Mouse (Mus musculus) hindbrain, embryonic 16.5 days (tissue): ENCODE measurements around the gene Gm29609. TPM values are rescaled to one million over a fixed set of nuclear protein-coding genes. Genes with fewer than 3 reads are reported as not detected.
A peak's percentile ranks its signal among the peaks of the same experiment; 100 is the strongest.

Source experiments
- ATAC-seq: fragments of 200-750 bp; cut with Nextera tagmentation; 2 replicates; pipeline ENCODE4 v1.8.0; 2017; ENCODE audit warnings: moderate TSS enrichment, moderate library complexity
- H3K27ac ChIP-seq: fragments of 300-500 bp; sonication (generic); 2 replicates; pipeline ENCODE4 v1.5.1; 2014; ENCODE audit warnings: low read depth, mild to moderate bottlenecking, control low read depth, low read length, moderate library complexity
- H3K27me3 ChIP-seq: fragments of 300-500 bp; sonication (generic); replicated peaks from 2 replicates; pipeline ENCODE4 v1.6.1; 2014; ENCODE audit warnings: low read length; ENCODE audit not compliant: control insufficient read depth, insufficient read depth
- H3K36me3 ChIP-seq: fragments of 300-500 bp; sonication (generic); 2 replicates; pipeline ENCODE4 v1.6.1; 2014; ENCODE audit warnings: mild to moderate bottlenecking, low read length, moderate library complexity, mixed read lengths; ENCODE audit not compliant: control insufficient read depth, insufficient read depth
- H3K4me1 ChIP-seq: fragments of 300-500 bp; sonication (generic); 2 replicates; pipeline ENCODE4 v1.6.1; 2014; ENCODE audit warnings: low read depth, low read length; ENCODE audit not compliant: control insufficient read depth, insufficient read depth
- H3K4me2 ChIP-seq: fragments of 300-500 bp; sonication (generic); 2 replicates; pipeline ENCODE4 v1.6.1; 2014; ENCODE audit warnings: mild to moderate bottlenecking, low read length, control low read depth, moderate library complexity
- H3K4me3 ChIP-seq: fragments of 300-500 bp; sonication (generic); 2 replicates; pipeline ENCODE4 v1.5.1; 2014; ENCODE audit warnings: mild to moderate bottlenecking, low read length, control low read depth, moderate library complexity
- H3K9ac ChIP-seq: fragments of 300-500 bp; sonication (generic); 2 replicates; pipeline ENCODE4 v1.6.1; 2014; ENCODE audit warnings: low read depth, mild to moderate bottlenecking, control low read depth, low read length, moderate library complexity
- H3K9me3 ChIP-seq: fragments of 300-500 bp; sonication (generic); 2 replicates; pipeline ENCODE4 v1.6.1; 2014; ENCODE audit warnings: mild to moderate bottlenecking, low read length, moderate library complexity; ENCODE audit not compliant: control insufficient read depth
- whole genome bisulfite sequencing: fragments of 180-500 bp; shearing (Covaris S2); extraction: QIAGEN DNeasy Blood & Tissue Kit; methylation state at CpG from one replicate; pipeline ENCODE4 v1.1.7; 2014; 5-methylcytosine and 5-hydroxymethylcytosine counted together
- polyA plus RNA-seq: library from polyadenylated mRNA; unstranded; fragments of >200 nt; fragmentation: Nextera tagmentation; extraction: Ambion mirVana; gene quantifications from 2 replicates; pipeline ENCODE4 v1.2.1, GENCODE M21; 2015

The Gm29609 gene
- polyA plus RNA-seq, 1 experiment from 2014 or later: 2.1 TPM

DNA sequence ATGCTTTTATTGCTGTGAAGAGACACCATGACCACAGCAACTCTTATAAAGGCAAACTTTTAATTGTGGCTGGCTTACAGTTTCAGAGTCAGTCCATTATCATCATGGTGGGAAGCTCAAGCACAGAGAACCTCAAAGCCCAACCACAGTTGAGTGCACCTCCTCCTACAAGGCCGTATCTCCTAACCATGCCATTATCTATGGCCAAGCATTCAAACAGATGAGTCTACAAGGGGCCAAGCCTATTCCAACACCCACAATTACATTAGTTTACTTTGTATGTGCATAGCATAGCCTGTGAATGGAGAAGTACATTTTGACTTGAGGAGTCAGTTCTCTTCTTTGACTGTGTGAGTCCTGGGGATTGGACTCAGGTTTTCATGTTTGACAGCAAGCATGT is 14.8 kb downstream of the Gm29609 start:
- Histone ChIP-seq H3K4me2 (no peak overlapping the region), H3K4me1 (no peaks in the 10 kb centered on the region), H3K9me3 (no peaks in the 10 kb centered on the region), H3K36me3 (peaks cover 46% of the 10 kb centered on the region), H3K9ac (no peak overlapping the region), H3K27me3 (no peaks in the 10 kb centered on the region), H3K4me3 (no peak overlapping the region), H3K27ac (no peak overlapping the region)
- ATAC-seq: no peak
- WGBS: 96% methylated on average over 1 of the region's 1 CpGs

GRCm38 (mm10) chr5:31162462-31162861 is 17.2 kb downstream of the Gm29609 start:
- Histone ChIP-seq H3K4me1 (no peaks in the 10 kb centered on the region), H3K27me3 (no peaks in the 10 kb centered on the region), H3K27ac (no peak overlapping the region), H3K9ac (no peak overlapping the region), H3K4me3 (no peak overlapping the region), H3K4me2 (no peak overlapping the region), H3K9me3 (no peaks in the 10 kb centered on the region), H3K36me3 (peaks cover 60% of the 10 kb centered on the region)
- no peak for ATAC-seq

- ATAC-seq: peak; percentile 96
- Histone ChIP-seq H3K4me3 (peak within 1 kb of the TSS; percentile 72), H3K4me2 (peak within 1 kb of the TSS; percentile 81), H3K27me3 (no peaks in the 10 kb centered on the region), H3K9me3 (no peaks in the 10 kb centered on the region), H3K27ac (peak within 1 kb of the TSS; percentile 77), H3K36me3 (peaks cover 24% of the 10 kb centered on the region), H3K4me1 (peaks cover 11% of the 10 kb centered on the region), H3K9ac (peak within 1 kb of the TSS; percentile 81)
- WGBS: 1% methylated on average over 19 of the region's 19 CpGs
These were observed 25.6 kb downstream of the Gm29609 start, which contains the start of gene Mpv17 for GRCm38 (mm10) chr5:31154152-31154553. Gene Mpv17, minus strand, starts transcription at chr5:31154251.

DNA sequence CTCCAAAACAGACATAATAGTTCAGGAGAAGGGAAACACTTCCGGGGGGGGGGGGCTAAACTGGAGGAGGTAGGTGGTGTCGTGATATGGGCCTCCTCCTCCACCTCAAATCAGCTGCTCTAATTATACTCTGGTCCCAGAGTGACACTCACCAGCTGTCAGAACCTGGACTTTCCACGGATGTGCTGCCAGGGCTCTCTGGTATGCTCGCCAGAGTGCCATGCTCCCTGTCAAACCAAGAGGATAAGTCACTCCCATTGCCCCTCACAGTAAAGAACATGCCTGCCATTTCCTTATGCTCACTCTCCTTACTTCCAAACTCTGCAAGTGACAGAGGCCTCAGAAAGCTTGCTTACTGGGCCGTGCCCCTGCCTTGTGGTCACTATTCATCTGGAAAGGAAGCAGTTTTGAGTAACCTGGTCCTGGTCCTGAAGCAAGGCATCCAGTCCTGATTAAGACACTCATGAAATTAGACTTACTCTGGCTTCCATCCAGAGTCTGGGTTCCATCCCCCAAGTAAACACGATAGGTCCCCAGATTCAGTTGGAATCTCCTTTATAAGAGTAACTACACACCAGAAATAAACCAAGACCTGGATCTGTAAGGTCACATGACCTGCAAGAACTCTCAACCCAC is 26.1 kb downstream of the Gm29609 start:
- Histone ChIP-seq H3K27me3 (no peaks in the 10 kb centered on the region), H3K9me3 (no peaks in the 10 kb centered on the region), H3K4me1 (peaks cover 11% of the 10 kb centered on the region), H3K36me3 (peaks cover 19% of the 10 kb centered on the region), H3K4me3 (peak overlapping the region; percentile 72), H3K4me2 (peak overlapping the region; percentile 81), H3K9ac (peak overlapping the region; percentile 81), H3K27ac (peak overlapping the region; percentile 77)
- WGBS: 38% methylated on average over 6 of the region's 6 CpGs
- ATAC-seq: peak; percentile 48

GRCm38 (mm10) chr5:31151746-31152145 is 28.0 kb downstream of the Gm29609 start:
- no peak overlapping the region for H3K4me2 ChIP-seq
- H3K4me3 ChIP-seq: no peak overlapping the region
- H3K9me3 ChIP-seq: no peaks in the 10 kb centered on the region
- WGBS: 93% methylated on average over 3 of the region's 3 CpGs
- H3K9ac ChIP-seq: no peak overlapping the region
- no peaks in the 10 kb centered on the region for H3K27me3 ChIP-seq
- H3K4me1 ChIP-seq: peaks cover 11% of the 10 kb centered on the region
- peaks cover 1% of the 10 kb centered on the region for H3K36me3 ChIP-seq
- H3K27ac ChIP-seq: no peak overlapping the region
- ATAC-seq: no peak

GRCm38 (mm10) chr5:31149781-31150180 is 29.9 kb downstream of the Gm29609 start:
- Histone ChIP-seq H3K36me3 (0 out of 2 replicates have a peak, but pooled peaks cover 4% of the 10 kb centered on the region), H3K9ac (no peak overlapping the region), H3K4me1 (peaks cover 10% of the 10 kb centered on the region), H3K27ac (no peak overlapping the region), H3K27me3 (no peaks in the 10 kb centered on the region), H3K4me2 (no peak overlapping the region), H3K9me3 (no peaks in the 10 kb centered on the region), H3K4me3 (no peak overlapping the region)
- ATAC-seq: no peak
- WGBS: 76% methylated on average over 4 of the region's 4 CpGs

- no peak for ATAC-seq
- Histone ChIP-seq H3K4me2 (no peak overlapping the region), H3K4me3 (no peak overlapping the region), H3K27ac (no peak overlapping the region), H3K9me3 (no peaks in the 10 kb centered on the region), H3K9ac (no peak overlapping the region), H3K36me3 (peaks cover 4% of the 10 kb centered on the region), H3K4me1 (peaks cover 16% of the 10 kb centered on the region), H3K27me3 (peaks cover 51% of the 10 kb centered on the region)
- 17% methylated on average over 9 of the region's 9 CpGs for whole genome bisulfite sequencing
These were observed 40.7 kb downstream of the Gm29609 start for GRCm38 (mm10) chr5:31138968-31139425.

DNA sequence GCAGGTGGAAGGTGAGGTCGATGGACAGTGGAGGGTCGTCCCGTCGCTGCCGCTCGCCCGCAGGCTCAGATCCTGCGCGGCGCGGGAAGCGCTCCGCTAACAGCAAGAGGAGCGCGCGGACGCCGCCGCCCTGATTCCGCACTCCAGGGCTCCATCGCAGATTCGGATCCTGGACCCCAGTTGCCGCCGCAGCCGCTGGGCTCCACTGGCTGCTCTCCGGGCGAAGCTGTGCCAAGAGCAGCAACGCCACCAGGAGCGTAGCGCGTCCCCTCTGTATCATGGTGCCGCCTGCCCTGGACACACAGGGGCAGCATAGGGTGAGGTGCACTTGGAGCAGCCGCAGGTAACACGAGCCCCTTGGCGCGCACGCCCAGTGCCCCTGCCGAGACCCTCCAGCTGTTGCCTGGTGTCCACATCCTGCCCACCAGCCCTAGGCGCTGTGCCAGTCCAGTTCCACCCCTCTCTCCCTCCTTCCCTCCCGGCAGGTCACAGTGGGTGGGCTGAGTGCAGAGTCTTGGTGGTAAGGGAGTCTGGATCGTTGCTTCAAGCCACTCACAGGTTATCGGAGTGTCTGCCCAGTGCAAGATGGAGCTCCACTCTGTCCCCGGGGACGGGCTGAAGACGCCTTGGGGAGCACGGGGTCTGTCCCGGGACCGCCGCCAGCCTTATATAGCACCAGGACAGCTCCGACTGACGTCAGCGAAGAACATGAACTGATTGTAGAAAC is 41.3 kb downstream of the Gm29609 start, which contains the start of gene Ucn:
Ucn (minus strand) TSS at position 589 of the 727 bp plus-strand sequence.
- Histone ChIP-seq H3K4me1 (peaks cover 16% of the 10 kb centered on the region), H3K27me3 (peaks cover 51% of the 10 kb centered on the region), H3K9ac (0 out of 2 replicates have a peak within 1 kb of the TSS, but pooled peaks have one; percentile 36), H3K9me3 (no peaks in the 10 kb centered on the region), H3K4me2 (peak within 1 kb of the TSS; percentile 58), H3K4me3 (peak within 1 kb of the TSS; percentile 35), H3K27ac (no peak within 1 kb of the TSS), H3K36me3 (peaks cover 1% of the 10 kb centered on the region; the same call in 1 of the 2 replicates)
- ATAC-seq: 0 out of 2 replicates have a peak, but pooled peaks have one; percentile 20
- WGBS: 1% methylated on average over 52 of the region's 52 CpGs

GRCm38 (mm10) chr5:31137658-31138057 is 42.1 kb downstream of the Gm29609 start:
- Histone ChIP-seq H3K27ac (no peak overlapping the region), H3K9me3 (no peaks in the 10 kb centered on the region), H3K4me2 (peak overlapping the region; percentile 58), H3K36me3 (no peaks in the 10 kb centered on the region), H3K4me1 (peaks cover 16% of the 10 kb centered on the region), H3K27me3 (peaks cover 51% of the 10 kb centered on the region), H3K9ac (no peak overlapping the region), H3K4me3 (peak overlapping the region; percentile 35)
- ATAC-seq: no peak
- 1% methylated on average over 13 of the region's 13 CpGs for WGBS
